Mouse (Mus musculus) leukemia stem cell, adult 10-12 weeks (primary cell): Measurements from ENCODE around the gene Zfp446. TPM values are rescaled to one million over a fixed set of nuclear protein-coding genes. Genes with fewer than 3 reads are reported as not detected.

Experiments used
- polyA plus RNA-seq: library from polyadenylated mRNA; stranded (reverse); fragments of >175 nt; gene quantifications from 2 replicates; pipeline ENCODE4 v1.2.3, GENCODE M21; 2012; ENCODE audit warnings: low replicate concordance

Zfp446 gene
- polyA plus RNA-seq = 6.8 and 12.0 TPM in 2 replicates

DNA sequence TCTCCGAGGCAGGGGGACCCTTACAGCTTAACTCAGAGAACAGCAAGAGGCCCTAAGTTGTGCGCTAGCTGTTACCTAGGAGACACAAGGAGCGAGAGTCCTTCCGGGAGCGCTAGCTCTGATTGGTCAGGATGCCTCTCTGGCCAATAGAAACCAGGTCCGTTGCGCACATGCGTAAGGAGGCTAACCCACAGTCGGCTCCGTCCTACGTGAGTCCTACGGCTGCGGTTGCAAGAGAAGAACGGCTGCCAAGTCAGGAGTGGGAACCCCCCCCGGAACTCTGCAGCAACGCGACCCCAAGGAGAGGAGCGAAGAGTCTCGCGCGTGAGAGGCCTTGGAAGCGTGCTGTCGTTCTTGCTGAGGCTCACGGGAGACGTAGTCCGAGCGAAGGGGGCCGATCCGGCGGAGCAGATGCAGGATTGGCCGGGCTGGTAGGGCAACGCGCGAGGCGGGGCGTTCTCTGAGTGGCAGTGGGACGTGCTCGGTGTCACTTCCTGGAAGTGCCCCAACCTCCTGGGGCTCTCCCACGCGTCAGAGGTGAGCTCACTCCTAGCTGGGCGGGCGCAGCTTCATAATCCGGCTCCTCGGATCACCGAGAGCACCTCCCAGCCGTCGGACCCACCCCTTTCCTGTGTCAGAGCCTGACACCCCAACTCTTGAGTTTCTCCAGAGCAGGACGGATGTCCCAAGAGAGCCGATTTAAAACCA is at the start of gene Zfp446:
Gene Zfp446 (plus strand): TSS at position 167 of the 708 bp plus-strand sequence.

DNA sequence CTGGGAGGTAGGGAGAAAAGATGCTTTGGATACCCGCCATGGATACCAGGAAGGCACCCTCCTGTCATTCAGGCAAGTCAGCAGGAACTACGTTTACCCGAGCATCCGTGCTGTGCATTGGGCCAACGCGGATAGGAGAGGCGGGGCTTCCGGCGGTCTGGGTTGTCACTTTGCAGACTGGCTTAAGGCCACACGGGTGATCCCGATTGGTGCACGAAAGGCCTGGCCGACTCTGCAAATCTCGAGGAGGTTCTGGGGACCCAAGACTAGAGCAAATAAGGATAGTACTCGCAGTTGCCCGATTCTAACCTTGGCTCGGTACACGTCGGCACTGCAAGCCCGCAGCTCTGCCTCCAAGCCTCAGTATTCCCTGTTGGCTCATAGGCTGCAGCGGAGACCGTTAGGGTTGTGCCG is 12.0 kb upstream of the Zfp446 start, which contains the start of gene Zfp324:
Gene Zfp324 (plus strand): TSS at position 161 of the 414 bp plus-strand sequence.

GRCm38 (mm10) chr7:12998053-12998452 is 20.4 kb downstream of the Zfp446 start, which contains the start of gene Slc27a5:
TSS of gene Slc27a5 (minus strand) at chr7:12998192.

DNA sequence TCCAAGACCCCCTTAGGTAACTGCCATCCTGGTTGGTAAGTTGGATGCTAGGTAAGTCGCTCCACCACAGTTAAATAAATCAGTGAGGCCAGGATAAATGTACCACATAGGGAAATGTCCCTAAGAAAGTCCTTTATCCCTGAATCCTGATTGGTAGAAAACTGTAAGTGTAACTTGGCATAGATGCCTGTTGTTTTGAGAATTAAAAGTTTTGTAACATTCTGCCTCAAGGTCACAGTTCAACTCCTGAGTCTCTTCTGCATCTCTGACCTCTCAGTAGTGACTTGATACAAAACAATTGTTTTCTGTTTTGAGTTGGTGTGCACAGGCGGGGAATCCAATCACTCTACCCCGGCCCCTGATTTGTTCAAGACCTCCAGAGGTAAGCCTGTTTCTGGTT is 21.2 kb downstream of the Zfp446 start, which contains the start of gene Trim28:
Gene Trim28 (plus strand): TSS at position 264 of the 400 bp plus-strand sequence.

DNA sequence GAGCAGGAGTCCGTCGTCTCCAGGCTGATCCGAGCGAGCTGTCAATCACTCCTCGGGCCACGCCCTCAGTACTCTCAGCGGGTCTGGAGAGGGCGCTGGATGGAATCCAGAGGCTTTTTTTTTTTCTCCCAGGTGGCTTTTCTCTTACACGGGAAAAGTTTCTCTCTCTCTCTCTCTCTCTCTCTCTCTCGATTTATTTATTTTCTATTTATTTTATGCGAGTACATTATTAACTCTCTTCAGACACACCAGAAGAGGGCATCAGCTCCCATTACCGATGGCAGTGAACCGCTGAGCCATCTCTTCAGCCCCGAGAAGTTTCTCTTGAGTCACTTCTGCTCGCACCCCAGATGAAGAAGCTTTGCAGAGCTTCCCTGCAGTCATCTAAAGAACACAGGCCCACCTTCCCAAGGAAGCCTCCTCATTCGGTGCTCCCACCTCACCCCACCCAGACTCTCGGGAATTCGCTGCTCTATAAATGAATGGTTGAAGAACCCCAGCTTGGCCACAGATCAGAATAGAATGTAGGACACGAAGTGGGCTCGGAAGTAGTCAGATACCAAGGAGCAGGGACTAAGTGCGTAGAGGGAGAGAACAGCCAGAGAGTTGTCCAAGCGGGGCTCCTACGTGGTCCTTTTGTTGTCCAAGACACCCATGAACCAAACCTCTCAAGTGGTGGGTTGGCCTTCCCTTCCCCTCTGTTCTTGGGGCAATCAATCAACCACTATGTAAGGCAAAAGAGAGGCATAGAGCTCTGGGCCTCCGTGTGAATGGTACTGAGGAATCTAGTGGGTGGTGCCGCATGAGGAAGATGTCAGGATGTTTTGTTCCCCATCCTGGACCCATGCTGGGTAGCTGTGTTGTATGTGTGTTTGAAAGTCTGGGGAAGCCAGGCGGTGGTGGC is 32.6 kb downstream of the Zfp446 start, which contains the start of gene Zbtb45:
Gene Zbtb45 (minus strand): TSS at position 30 of the 904 bp plus-strand sequence.

DNA sequence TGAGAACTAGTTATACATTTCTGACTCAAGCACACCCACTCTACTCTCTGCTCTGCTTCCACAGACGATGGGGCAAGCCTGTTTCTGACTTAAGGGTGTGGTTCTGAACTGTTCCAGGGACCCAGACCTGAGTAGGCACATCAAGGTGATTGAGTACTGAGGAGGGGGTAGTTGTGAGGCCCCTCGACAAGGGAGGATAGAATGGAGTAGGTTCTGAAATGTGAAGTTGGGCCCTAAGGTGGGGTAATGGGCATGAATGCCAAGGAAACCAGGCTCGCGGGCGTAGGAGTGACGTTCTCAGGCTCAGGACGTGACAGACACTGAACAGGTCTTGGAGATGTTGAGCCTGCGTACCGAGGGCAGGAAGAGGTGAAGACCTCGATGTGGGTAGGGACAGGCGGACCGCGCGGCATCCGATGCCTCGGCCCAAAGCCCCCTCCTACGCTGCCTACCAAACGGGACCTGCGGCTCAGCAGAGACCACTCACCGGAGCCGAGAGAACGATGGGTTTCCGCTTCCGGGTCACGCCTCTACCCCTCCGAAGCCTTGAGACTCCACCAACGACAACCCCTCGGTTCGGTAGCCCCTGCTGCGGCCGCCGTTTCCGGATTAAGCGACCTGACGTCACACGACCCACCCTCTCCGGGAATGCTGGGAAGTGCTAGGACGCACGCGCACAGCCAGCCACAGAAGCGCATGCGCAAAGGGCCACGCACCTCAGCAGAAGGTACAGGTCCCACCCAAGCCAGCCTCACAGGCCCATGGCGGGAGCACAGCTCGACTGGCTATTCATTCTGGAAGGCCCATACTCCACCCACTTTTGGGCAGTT is 56.7 kb downstream of the Zfp446 start, which contains the start of gene Chmp2a:
Gene Chmp2a (minus strand): TSS at position 660 of the 830 bp plus-strand sequence.

Other genes starting within 250 kb of the Zfp446 start
- gene Vmn2r56, start 242.8 kb upstream of the Zfp446 start, polyA plus RNA-seq = not detected in 2 replicates
- gene Zscan18, start 174.2 kb upstream of the Zfp446 start, polyA plus RNA-seq = not detected in 2 replicates
- gene Zfp329, start 159.0 kb upstream of the Zfp446 start, polyA plus RNA-seq = 0.12 and 0.32 TPM in 2 replicates
- 1.0 and 2.1 TPM in 2 replicates for gene Zfp110, start 143.1 kb upstream of the Zfp446 start, polyA plus RNA-seq
- gene Zfp128, start 96.7 kb upstream of the Zfp446 start, polyA plus RNA-seq = 0.27 and 0.66 TPM in 2 replicates
- 1.0 and 5.7 TPM in 2 replicates for gene Zscan22, start 80.0 kb upstream of the Zfp446 start, polyA plus RNA-seq
- gene Rps5, start 55.6 kb upstream of the Zfp446 start, polyA plus RNA-seq = 253 and 1,360 TPM in 2 replicates
- 3.4 TPM in 2 replicates for gene Rnf225, start 50.4 kb upstream of the Zfp446 start, polyA plus RNA-seq
- 11.5 and 14.8 TPM in 2 replicates for gene Zfp324, start 12.0 kb upstream of the Zfp446 start, polyA plus RNA-seq
- not detected in 2 replicates for gene Slc27a5, start 20.3 kb downstream of the Zfp446 start, polyA plus RNA-seq
- gene Trim28, start 21.3 kb downstream of the Zfp446 start, polyA plus RNA-seq = 64.0 and 158 TPM in 2 replicates
- 143 and 179 TPM in 2 replicates for gene Zbtb45, start 32.2 kb downstream of the Zfp446 start, polyA plus RNA-seq
- gene Chmp2a, start 57.0 kb downstream of the Zfp446 start, polyA plus RNA-seq = 29.9 and 190 TPM in 2 replicates
- gene Ube2m, start 60.4 kb downstream of the Zfp446 start, polyA plus RNA-seq = 107 and 227 TPM in 2 replicates
- gene Mzf1, start 76.9 kb downstream of the Zfp446 start, polyA plus RNA-seq = 2.6 and 3.3 TPM in 2 replicates
- not detected in 2 replicates for gene Vmn1r85, start 117.3 kb downstream of the Zfp446 start, polyA plus RNA-seq
- 0.03 TPM in 1 of 2 replicates, not detected in the other for gene Vmn1r86, start 142.1 kb downstream of the Zfp446 start, polyA plus RNA-seq
- not detected in 2 replicates for gene Vmn1r87, start 162.3 kb downstream of the Zfp446 start, polyA plus RNA-seq
- gene Vmn1r88, start 181.7 kb downstream of the Zfp446 start, polyA plus RNA-seq = not detected in 2 replicates
- gene Vmn1r89, start 235.2 kb downstream of the Zfp446 start, polyA plus RNA-seq = not detected in 2 replicates